Mouse (Mus musculus): ENCODE data around the gene Ep400.

- TF ChIP-seq CTCF (IDR thresholded peaks at IDR 0.05) = no peak
- TF ChIP-seq POLR2A (IDR thresholded peaks at IDR 0.05; ENCODE audit: insufficient read depth, low read depth, low read length) = no peak
- TF ChIP-seq EP300 (IDR thresholded peaks at IDR 0.05; ENCODE audit: insufficient read depth, low read depth, low read length) = no peak
Observed at GRCm38 (mm10) chr5:110665486-110666121, 104.9 kb downstream of the Ep400 start.

Measured in heart, adult 2 months (tissue).